Mouse (Mus musculus): ENCODE measurements around the gene Kmt2c. TPM values are rescaled to one million over a fixed set of nuclear protein-coding genes. Genes with fewer than 3 reads are reported as not detected.
A peak's percentile ranks its signal among the peaks of the same experiment; 100 is the strongest.
"Not testable (repeated sequence)": the region's sequence is repeated elsewhere in the genome, so short reads cannot be mapped to it uniquely, and the experiment has no call there.

Gene Kmt2c
- polyA plus RNA-seq, 1 experiment: 37.7 TPM

GRCm38 (mm10) chr5:25497369-25497719, 1.2 kb downstream of the Kmt2c start:
- H3K27ac ChIP-seq (ENCODE audit: insufficient read depth, low read length): no peak overlapping the region
- H3K4me1 ChIP-seq (ENCODE audit: control insufficient read depth, insufficient read depth, low read length): peaks cover 3% of the 10 kb centered on the region; the same call in 1 of the 2 replicates
- peak overlapping the region; percentile 85 for H3K4me3 ChIP-seq (ENCODE audit: insufficient read depth, low read length)
- TF ChIP-seq CTCF (IDR thresholded peaks at IDR 0.05; ENCODE audit: extremely low read depth, insufficient read depth, low read length) (no peak), POLR2A (IDR thresholded peaks at IDR 0.05; ENCODE audit: extremely low read depth, insufficient read depth, low read length) (no peak)

GRCm38 (mm10) chr5:25496652-25497051, 1.9 kb downstream of the Kmt2c start:
- TF ChIP-seq CTCF (IDR thresholded peaks at IDR 0.05; ENCODE audit: extremely low read depth, insufficient read depth, low read length) (no peak), POLR2A (IDR thresholded peaks at IDR 0.05; ENCODE audit: extremely low read depth, insufficient read depth, low read length) (no peak)
- no peak overlapping the region for H3K27ac ChIP-seq (ENCODE audit: insufficient read depth, low read length)
- H3K4me3 ChIP-seq (ENCODE audit: insufficient read depth, low read length): peak overlapping the region; percentile 85; the same call in 1 of the 2 replicates
- peaks cover 3% of the 10 kb centered on the region; the same call in 1 of the 2 replicates for H3K4me1 ChIP-seq (ENCODE audit: control insufficient read depth, insufficient read depth, low read length)

GRCm38 (mm10) chr5:25478863-25479262, 19.7 kb downstream of the Kmt2c start:
- no peak for TF ChIP-seq CTCF (IDR thresholded peaks at IDR 0.05; ENCODE audit: extremely low read depth, insufficient read depth, low read length)
- no peak for TF ChIP-seq POLR2A (IDR thresholded peaks at IDR 0.05; ENCODE audit: extremely low read depth, insufficient read depth, low read length)
- Histone ChIP-seq H3K27ac (ENCODE audit: insufficient read depth, low read length) (no peak overlapping the region), H3K4me3 (ENCODE audit: insufficient read depth, low read length) (no peak overlapping the region), H3K4me1 (ENCODE audit: control insufficient read depth, insufficient read depth, low read length) (no peaks in the 10 kb centered on the region)

- H3K27ac ChIP-seq (ENCODE audit: insufficient read depth, low read length): no peak overlapping the region
- H3K4me3 ChIP-seq (ENCODE audit: insufficient read depth, low read length): no peak overlapping the region
- TF ChIP-seq CTCF (IDR thresholded peaks at IDR 0.05; ENCODE audit: extremely low read depth, insufficient read depth, low read length) (no peak), POLR2A (IDR thresholded peaks at IDR 0.05; ENCODE audit: extremely low read depth, insufficient read depth, low read length) (no peak)
- H3K4me1 ChIP-seq (ENCODE audit: control insufficient read depth, insufficient read depth, low read length): no peaks in the 10 kb centered on the region
Measured at GRCm38 (mm10) chr5:25475789-25476188, 22.8 kb downstream of the Kmt2c start.

GRCm38 (mm10) chr5:25472070-25472469, 26.5 kb downstream of the Kmt2c start:
- no peak overlapping the region for H3K27ac ChIP-seq (ENCODE audit: insufficient read depth, low read length)
- TF ChIP-seq POLR2A (IDR thresholded peaks at IDR 0.05; ENCODE audit: extremely low read depth, insufficient read depth, low read length) (no peak), CTCF (IDR thresholded peaks at IDR 0.05; ENCODE audit: extremely low read depth, insufficient read depth, low read length) (no peak)
- peak overlapping the region; percentile 66 for H3K4me3 ChIP-seq (ENCODE audit: insufficient read depth, low read length)
- H3K4me1 ChIP-seq (ENCODE audit: control insufficient read depth, insufficient read depth, low read length): no peaks in the 10 kb centered on the region

- Histone ChIP-seq H3K4me1 (ENCODE audit: control insufficient read depth, insufficient read depth, low read length) (no peaks in the 10 kb centered on the region), H3K4me3 (ENCODE audit: insufficient read depth, low read length) (no peak overlapping the region), H3K27ac (ENCODE audit: insufficient read depth, low read length) (no peak overlapping the region)
- TF ChIP-seq POLR2A (IDR thresholded peaks at IDR 0.05; ENCODE audit: extremely low read depth, insufficient read depth, low read length): no peak
Measured at GRCm38 (mm10) chr5:25461956-25462355, 36.6 kb downstream of the Kmt2c start.

- H3K4me3 ChIP-seq (ENCODE audit: insufficient read depth, low read length); H3K27ac ChIP-seq (ENCODE audit: insufficient read depth, low read length); H3K4me1 ChIP-seq (ENCODE audit: control insufficient read depth, insufficient read depth, low read length): not testable (repeated sequence)
Measured at GRCm38 (mm10) chr5:25455432-25455831, 43.2 kb downstream of the Kmt2c start.

- TF ChIP-seq CTCF (IDR thresholded peaks at IDR 0.05; ENCODE audit: extremely low read depth, insufficient read depth, low read length): no peak
- TF ChIP-seq POLR2A (IDR thresholded peaks at IDR 0.05; ENCODE audit: extremely low read depth, insufficient read depth, low read length): no peak
- no peak overlapping the region for H3K27ac ChIP-seq (ENCODE audit: insufficient read depth, low read length)
- no peak overlapping the region for H3K4me3 ChIP-seq (ENCODE audit: insufficient read depth, low read length)
- H3K4me1 ChIP-seq (ENCODE audit: control insufficient read depth, insufficient read depth, low read length): no peaks in the 10 kb centered on the region
Measured at GRCm38 (mm10) chr5:25452691-25453090, 45.9 kb downstream of the Kmt2c start.

- H3K4me1 ChIP-seq (ENCODE audit: control insufficient read depth, insufficient read depth, low read length): no peaks in the 10 kb centered on the region
- no peak overlapping the region for H3K4me3 ChIP-seq (ENCODE audit: insufficient read depth, low read length)
- TF ChIP-seq CTCF (IDR thresholded peaks at IDR 0.05; ENCODE audit: extremely low read depth, insufficient read depth, low read length): no peak
- TF ChIP-seq POLR2A (IDR thresholded peaks at IDR 0.05; ENCODE audit: extremely low read depth, insufficient read depth, low read length): no peak
- H3K27ac ChIP-seq (ENCODE audit: insufficient read depth, low read length): no peak overlapping the region
Measured at GRCm38 (mm10) chr5:25437508-25437907, 61.1 kb downstream of the Kmt2c start.

GRCm38 (mm10) chr5:25436081-25436480, 62.5 kb downstream of the Kmt2c start:
- no peak overlapping the region for H3K27ac ChIP-seq (ENCODE audit: insufficient read depth, low read length)
- TF ChIP-seq CTCF (IDR thresholded peaks at IDR 0.05; ENCODE audit: extremely low read depth, insufficient read depth, low read length) (peak; percentile 39; the same call in 1 of the 2 replicates), POLR2A (IDR thresholded peaks at IDR 0.05; ENCODE audit: extremely low read depth, insufficient read depth, low read length) (no peak)
- no peaks in the 10 kb centered on the region for H3K4me1 ChIP-seq (ENCODE audit: control insufficient read depth, insufficient read depth, low read length)
- H3K4me3 ChIP-seq (ENCODE audit: insufficient read depth, low read length): no peak overlapping the region

- H3K4me3 ChIP-seq (ENCODE audit: insufficient read depth, low read length): no peak overlapping the region
- H3K4me1 ChIP-seq (ENCODE audit: control insufficient read depth, insufficient read depth, low read length): no peaks in the 10 kb centered on the region; the same call in 1 of the 2 replicates
- TF ChIP-seq CTCF (IDR thresholded peaks at IDR 0.05; ENCODE audit: extremely low read depth, insufficient read depth, low read length): no peak
- no peak for TF ChIP-seq POLR2A (IDR thresholded peaks at IDR 0.05; ENCODE audit: extremely low read depth, insufficient read depth, low read length)
- H3K27ac ChIP-seq (ENCODE audit: insufficient read depth, low read length): no peak overlapping the region
Measured at GRCm38 (mm10) chr5:25422576-25422975, 76.0 kb downstream of the Kmt2c start.

Data from cortical plate, adult 2 months (tissue).